Mouse (Mus musculus) embryonic fibroblast, embryonic 13.5 days (primary cell): ENCODE data around the gene Hsdl1. TPM values are rescaled to one million over a fixed set of nuclear protein-coding genes. Genes with fewer than 3 reads are reported as not detected.

Source experiments
- H3K27ac ChIP-seq: 2 replicates; pipeline ENCODE4 v1.5.1; 2012; ENCODE audit warnings: low read length, control low read depth, inconsistent platforms; ENCODE audit not compliant: insufficient read depth
- H3K4me1 ChIP-seq: 2 replicates; pipeline ENCODE4 v1.6.1; 2011; ENCODE audit warnings: low read length; ENCODE audit not compliant: control insufficient read depth, insufficient read depth
- H3K4me3 ChIP-seq: 2 replicates; pipeline ENCODE4 v1.5.1; 2011; ENCODE audit warnings: mild to moderate bottlenecking, control low read depth, low read length; ENCODE audit not compliant: insufficient read depth
- CTCF ChIP-seq: IDR thresholded peaks from 2 replicates; pipeline ENCODE4 v1.5.1; 2011; ENCODE audit warnings: mild to moderate bottlenecking, control low read depth, low read length, moderate library complexity, borderline replicate concordance; ENCODE audit not compliant: insufficient read depth
- POLR2A ChIP-seq: IDR thresholded peaks from 2 replicates; pipeline ENCODE4 v1.6.1; 2011; ENCODE audit warnings: low read depth, mild to moderate bottlenecking, control low read depth, low read length, moderate library complexity
- polyA plus RNA-seq: library from polyadenylated mRNA; stranded (reverse); fragments of >200 nt; gene quantifications from 2 replicates; pipeline ENCODE4 v1.2.4, GENCODE M21; 2011; ENCODE audit warnings: low read depth; ENCODE audit not compliant: missing spikeins, insufficient read length

The Hsdl1 gene
- polyA plus RNA-seq: 7.3 and 7.5 TPM in 2 replicates

DNA sequence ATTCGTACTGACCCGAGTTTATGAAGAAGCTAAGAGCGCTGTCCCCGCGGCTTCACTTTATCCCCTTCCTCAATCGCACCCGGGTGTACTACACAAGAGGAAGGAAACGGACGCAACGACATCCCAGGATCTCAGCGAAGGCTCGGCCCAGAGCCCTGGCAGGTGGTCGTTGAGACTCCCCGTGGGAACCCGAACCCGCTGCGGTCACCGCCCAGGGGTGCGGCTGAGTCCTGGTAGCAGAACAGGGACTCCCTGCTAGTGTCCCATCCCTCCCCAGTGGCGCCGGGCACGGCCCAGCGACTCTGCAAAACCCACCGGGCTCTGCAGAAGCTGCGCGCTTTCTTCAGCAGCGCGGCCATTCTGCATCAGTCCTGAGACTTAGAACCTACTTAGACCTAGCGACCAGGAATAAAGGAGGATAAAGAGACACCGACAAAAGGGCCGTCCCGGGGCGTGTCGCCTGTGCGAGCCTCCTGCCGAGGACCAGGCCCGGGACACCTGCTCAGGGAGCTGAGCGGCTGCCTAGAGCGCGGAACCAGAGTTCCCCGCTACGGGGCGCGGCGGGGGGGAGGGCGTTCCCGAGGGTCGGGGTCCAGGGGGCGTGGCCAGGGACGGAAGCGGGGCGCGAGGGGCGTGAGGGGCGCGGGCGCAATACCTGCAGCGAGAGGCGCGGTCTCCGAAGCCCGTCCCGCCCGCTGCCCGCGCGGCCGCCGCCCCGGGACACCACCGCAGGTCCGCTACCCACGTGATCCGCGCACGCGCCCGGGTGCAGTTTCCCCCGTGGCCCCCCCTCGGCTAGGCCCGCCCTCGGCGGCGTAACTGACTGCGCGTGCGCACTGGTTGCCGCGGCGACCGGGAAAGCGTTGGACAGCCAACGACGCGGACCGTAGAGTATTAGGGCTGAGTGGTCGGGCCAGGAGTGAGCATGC, at the start of gene Hsdl1, which contains the start of gene Dnaaf1:
Gene Hsdl1 (minus strand): TSS at position 747 of the 929 bp plus-strand sequence.
Gene Dnaaf1 (plus strand): TSS at position 799 of the 929 bp plus-strand sequence.
- Histone ChIP-seq H3K4me3 (peak within 1 kb of the TSS; percentile 81), H3K27ac (no peak within 1 kb of the TSS), H3K4me1 (no peaks in the 10 kb centered on the region)
- no peak for TF ChIP-seq CTCF
- peak; percentile 63 for TF ChIP-seq POLR2A

DNA sequence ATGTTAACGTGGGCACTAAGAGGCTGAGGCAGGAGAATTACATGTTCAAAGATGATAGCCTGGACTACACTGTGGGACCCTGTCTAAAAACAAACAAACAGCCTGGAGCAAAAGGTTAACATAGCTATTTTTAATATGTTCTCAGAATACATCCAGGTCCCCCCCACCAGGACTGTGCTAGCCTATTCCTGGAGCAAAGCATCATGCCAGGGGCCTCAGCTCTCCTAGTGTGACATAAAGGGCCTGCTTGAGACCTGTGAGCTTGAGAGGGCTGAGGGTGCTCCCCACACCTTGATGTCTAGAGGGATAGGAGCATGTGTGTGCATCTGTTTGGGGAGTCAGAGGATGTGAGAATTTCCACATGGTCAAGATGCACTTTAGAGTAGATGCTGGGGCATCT, 48.8 kb upstream of the Hsdl1 start:
- no peak for TF ChIP-seq CTCF
- TF ChIP-seq POLR2A: no peak
- H3K4me3 ChIP-seq: no peak overlapping the region
- no peaks in the 10 kb centered on the region for H3K4me1 ChIP-seq
- H3K27ac ChIP-seq: no peak overlapping the region

DNA sequence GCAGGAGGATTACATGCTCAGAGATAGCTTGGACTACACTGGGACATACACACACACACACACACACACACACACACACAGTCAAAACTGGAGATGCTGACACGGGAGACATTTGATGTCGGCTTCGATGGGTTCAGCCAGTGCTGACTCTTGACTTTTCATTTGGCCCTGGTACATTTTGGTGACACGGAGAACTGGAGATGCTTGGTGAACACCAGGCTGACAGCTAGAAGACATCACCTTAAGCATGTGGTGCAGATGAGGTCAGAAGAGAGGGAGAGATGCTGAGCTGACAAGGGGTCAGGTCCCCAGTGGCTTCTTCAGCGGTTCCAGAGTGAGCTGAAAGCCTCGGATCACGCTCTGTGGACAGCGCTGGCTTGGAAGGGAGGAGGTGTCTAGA, 48.1 kb upstream of the Hsdl1 start:
- Histone ChIP-seq H3K4me3 (no peak overlapping the region), H3K27ac (no peak overlapping the region), H3K4me1 (no peaks in the 10 kb centered on the region)
- TF ChIP-seq CTCF (no peak), POLR2A (no peak)

DNA sequence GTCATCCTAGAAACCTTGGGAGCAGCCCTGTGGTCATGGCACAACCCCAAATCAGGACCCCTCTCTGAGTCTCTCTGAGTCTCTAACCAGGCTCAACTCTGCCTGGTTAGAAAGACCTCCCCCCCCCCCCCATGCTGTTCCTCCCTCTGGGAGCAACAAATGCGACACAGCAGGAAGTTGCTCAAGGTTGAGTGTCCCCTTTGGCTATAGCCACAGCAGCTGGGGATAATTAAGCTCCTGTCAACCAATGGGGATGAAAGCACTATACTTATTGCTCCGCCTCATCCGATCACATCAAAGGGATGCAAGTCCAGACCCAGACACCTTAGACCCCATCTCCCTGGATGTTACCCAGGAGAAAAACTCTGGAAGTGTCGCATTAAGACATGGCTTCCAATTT, 47.6 kb upstream of the Hsdl1 start:
- Histone ChIP-seq H3K4me1 (no peaks in the 10 kb centered on the region), H3K4me3 (no peak overlapping the region), H3K27ac (no peak overlapping the region)
- TF ChIP-seq POLR2A (no peak), CTCF (no peak)

DNA sequence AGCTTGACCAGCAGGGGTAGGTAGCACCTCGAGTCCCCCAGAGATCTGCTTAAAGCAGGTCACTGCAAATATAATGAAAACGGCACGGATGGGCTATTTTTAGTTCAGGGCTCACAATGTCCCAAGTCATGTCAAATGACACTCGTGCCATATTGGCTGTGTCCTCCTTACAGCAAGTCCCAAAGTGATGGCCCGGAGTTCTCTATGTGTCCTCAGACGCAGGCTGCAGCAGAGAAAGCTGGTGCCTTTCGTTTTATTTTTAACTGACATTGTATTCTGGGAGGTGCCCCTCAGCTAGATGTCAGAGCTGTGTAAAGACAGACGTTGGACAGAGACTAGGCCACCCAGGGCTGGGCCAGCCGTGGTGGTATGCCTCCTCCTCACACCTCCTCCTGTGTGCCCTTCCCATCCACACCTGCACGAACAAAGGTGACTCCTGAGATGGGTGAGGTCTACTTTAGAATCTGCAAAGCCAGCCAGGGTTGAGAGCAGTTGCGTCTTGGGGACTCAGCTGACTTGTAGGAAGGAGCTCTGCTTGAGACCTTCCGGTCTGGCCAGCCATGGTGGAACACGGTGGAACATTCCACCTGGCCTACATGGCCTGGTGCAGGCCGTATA, 46.0 kb upstream of the Hsdl1 start:
- Histone ChIP-seq H3K27ac (no peak overlapping the region), H3K4me1 (no peaks in the 10 kb centered on the region), H3K4me3 (no peak overlapping the region)
- TF ChIP-seq POLR2A (no peak), CTCF (no peak)

DNA sequence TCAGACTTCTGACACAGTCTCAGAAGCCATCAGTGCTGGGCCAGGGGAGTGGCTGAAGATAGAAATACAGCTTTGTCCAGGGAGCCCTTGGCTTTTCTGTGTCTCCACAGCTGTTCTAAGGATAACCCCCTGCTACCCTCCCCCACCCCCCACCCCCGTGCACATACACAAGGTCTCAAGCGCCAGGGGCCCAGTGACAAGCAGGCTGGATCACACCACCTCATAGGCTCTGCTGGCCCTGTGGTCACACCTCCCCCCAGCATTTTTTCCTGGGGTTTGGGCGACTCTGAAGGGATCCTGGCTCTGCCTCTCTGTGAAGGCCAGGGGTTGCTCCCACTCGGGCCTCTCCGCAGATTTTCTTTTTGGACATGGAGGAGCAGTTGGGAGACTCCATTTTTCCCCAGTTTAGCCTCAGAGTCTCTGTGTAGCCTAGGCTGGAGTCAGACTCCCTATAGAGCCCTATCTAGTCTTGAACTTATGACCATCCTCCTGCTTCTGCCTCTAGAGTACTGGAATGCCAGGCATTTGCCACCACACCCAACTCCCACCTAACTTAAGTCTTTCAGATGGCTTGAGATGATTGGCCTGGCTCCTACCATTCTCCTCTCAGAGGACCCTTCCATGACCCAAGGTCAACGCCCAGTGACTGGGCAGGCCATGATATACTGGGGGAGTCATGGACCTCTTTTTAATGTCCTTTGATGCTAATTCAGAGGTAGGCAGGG, 45.3 kb upstream of the Hsdl1 start:
- TF ChIP-seq CTCF: no peak
- no peak for TF ChIP-seq POLR2A
- no peak overlapping the region for H3K27ac ChIP-seq
- no peak overlapping the region for H3K4me3 ChIP-seq
- H3K4me1 ChIP-seq: no peaks in the 10 kb centered on the region

DNA sequence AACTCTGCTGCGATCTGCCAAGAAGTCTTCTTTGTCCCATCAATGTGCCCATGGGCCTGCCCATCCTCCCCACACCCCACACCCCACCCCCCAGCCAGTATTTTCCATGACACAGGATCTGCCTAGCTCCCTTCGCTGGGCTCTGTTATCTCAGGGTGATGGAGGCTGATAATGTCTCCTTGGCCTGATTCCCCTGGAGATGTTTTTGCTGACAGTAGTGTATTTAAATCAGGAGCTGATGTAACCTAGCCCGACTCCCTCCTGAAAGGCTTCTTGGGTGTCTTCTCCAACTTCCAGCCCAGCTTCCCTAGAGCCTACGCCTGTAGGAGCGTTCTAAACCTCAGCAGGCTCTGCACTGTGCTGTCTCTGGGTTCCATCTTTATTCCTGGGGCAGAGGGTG, 43.9 kb upstream of the Hsdl1 start:
- Histone ChIP-seq H3K4me1 (no peaks in the 10 kb centered on the region), H3K4me3 (no peak overlapping the region), H3K27ac (no peak overlapping the region)
- no peak for TF ChIP-seq POLR2A
- no peak for TF ChIP-seq CTCF

DNA sequence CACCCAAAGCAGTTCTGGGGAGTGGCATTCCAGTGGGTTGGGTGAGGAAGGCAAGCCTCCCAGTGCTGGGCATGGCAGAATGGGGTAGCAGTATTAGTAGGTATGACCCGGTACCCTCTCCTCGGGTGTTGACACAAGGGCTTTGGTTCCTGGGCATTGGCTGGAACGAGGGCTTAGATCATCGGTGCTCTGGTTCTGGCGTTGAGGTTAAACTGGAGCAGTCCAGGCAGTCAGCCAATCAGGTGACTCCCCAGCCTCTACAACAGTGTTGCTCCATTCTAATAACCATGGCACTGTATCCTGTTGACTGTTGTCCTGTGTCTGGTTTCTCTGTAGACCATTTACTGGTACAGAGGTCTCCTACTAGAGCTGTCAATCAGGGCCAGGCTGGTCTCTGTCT, 42.6 kb upstream of the Hsdl1 start:
- no peak overlapping the region for H3K27ac ChIP-seq

DNA sequence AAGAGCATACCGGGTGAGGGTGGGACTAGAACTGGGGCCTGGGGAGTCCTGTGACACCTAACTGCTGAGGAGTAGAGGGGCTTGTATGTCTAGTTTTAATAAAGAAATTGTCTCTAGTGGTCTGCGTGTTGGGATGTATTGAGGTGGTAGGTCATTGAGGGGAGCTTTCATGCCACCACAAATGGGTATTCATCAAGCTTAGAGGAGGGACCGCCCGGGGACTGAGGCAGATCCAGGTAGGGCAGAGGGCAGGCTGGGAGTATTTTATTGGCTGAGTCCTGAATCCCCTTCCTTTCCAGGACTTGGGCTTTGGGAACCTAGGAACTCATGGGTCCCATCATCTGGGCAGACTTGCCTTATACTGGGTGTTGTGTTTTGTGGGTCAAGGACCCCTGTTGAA, 41.8 kb upstream of the Hsdl1 start:
- TF ChIP-seq CTCF: no peak
- no peak for TF ChIP-seq POLR2A
- Histone ChIP-seq H3K4me1 (no peaks in the 10 kb centered on the region), H3K4me3 (no peak overlapping the region), H3K27ac (no peak overlapping the region)

More for the DNA sequence above, 42.6 kb upstream of the Hsdl1 start:
- Histone ChIP-seq H3K4me1 (no peaks in the 10 kb centered on the region), H3K4me3 (no peak overlapping the region)
- TF ChIP-seq CTCF (no peak), POLR2A (no peak)

DNA sequence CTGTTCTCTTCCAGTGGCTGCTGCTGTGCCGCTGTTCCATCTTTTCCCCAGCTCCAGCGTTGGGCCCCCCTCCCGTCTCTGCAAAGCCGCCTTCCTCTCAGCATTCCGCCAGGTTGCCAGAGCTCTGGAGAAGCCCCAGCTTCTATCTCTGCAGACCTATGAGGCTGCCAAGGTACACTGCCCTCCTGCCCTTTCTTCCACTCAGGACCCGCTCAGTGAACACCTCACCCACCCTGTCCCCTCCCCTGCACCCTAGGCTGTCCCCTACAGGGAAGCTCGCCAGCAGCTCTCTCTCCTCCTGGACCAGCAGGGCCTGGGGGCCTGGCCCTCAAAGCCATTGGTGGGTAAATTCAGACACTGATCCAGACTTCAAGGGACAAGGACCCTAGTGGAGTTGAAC, 41.4 kb upstream of the Hsdl1 start:
- Histone ChIP-seq H3K27ac (no peak overlapping the region), H3K4me3 (no peak overlapping the region), H3K4me1 (no peaks in the 10 kb centered on the region)
- TF ChIP-seq CTCF (no peak), POLR2A (no peak)
